Mouse (Mus musculus): ENCODE results near the gene Spast.

Gene Spast

DNA sequence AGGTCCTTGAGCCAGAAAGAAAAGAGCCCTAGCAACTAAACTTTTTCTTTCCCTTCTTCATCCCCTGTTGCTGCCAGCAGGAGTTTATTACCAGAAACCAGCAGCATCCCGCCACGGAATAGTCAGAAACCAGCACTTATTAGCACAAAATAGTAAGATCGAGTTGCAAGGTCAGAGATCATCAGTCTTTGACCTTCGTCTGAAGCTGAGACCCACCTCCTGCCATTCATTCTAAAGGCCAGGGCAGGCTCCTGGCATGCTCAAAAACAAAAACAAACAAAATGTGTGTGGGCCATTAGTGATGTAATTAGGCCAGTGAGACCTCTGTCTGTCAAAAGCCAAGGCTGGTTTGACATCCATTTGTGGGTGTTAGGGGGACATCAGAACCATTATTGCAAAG, 79.4 kb downstream of the Spast start:
- in situ Hi-C loops (cut with MboI, MseI), result no loop called here

DNA sequence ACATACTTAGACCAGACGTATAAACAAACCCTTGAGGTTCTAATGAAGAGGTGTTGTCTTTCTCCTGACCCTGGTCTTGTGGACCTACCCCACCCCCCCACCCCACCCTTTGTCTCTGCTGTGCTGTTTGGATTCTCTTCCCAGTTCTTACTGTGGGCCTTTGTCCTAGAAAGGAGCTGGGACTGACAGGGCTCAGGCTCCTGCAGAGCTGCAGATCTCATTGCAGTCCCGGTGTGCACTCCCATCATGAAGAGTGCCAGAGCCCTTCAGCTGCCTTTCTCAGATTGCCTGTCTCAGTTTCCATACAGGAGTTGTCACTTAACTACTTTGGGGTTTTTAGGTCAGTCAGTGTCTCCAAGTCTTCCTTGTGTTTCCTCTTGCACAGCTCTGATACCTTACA, 81.9 kb downstream of the Spast start:
- in situ Hi-C loops (cut with MboI, MseI), result no loop called here

DNA sequence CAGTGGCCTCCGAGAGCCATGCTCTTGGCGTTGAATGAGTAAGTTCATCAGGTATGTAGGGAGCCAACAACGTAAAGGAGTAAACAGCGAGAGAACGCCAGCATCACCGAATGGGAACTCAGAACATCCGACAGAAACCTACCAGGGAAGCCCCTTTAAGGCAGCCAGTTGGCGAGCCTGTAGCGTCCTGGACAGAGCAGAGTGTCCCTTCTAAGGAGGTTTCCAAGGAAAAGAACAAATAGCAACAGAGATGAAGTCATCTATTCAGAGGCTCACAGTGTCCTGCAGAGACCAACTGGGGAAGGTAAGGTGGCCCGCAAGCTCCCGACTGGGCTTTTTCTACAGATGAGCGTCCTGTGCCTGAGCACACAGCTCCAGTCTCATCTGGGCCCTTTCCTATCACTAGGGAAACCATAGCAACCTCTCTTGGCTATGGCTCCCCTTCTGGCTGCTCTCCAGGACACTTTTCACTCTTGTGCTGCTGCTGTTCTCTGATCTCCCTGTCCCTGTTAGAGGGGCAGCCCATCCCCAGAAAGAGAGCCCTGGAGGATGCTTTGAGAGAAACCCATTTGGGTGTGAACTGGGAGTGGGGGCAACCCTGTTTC, 85.7 kb downstream of the Spast start:
- in situ Hi-C loops (cut with MboI, MseI), result no loop called here

DNA sequence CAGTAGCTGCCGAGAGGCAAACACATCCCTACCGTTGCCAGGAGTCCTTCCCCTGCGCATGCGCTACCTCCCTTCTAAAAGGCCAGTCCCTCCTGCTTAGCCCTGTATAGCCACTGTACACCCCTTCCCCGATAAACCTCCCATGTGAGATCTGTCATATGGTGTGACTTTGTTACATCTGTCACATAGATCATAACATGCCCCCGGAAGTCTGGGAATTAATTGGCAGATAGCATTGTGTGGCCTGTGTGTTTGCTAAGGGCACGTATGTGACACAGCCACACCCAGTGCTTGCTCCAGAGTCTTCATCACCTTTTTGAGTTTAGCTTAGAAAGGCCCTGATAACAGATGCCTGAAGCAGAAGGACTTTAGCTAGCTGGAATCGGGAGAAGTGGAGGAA, 91.3 kb downstream of the Spast start:
- in situ Hi-C loops (cut with MboI, MseI), result no loop called here

DNA sequence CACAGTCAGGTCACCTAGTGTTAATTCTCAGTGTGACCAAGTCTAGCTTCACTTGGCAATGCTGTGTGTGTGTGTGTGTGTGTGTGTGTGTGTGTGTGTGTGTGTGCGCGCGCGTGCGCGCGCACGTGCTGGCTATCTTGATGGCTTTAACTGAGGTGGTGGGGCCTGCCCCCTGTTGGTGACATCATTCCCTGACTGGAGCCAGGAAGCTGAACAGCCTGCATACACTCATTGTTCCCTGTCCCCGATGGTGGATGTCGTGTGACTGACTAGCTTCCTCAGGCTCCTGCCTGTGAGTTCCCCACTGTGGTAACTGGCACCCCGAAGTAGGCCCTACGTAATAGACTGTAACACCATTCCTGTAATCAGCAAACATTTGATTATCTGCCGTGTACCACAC, 92.7 kb downstream of the Spast start:
- in situ Hi-C loops (cut with MboI, MseI), result no loop called here

DNA sequence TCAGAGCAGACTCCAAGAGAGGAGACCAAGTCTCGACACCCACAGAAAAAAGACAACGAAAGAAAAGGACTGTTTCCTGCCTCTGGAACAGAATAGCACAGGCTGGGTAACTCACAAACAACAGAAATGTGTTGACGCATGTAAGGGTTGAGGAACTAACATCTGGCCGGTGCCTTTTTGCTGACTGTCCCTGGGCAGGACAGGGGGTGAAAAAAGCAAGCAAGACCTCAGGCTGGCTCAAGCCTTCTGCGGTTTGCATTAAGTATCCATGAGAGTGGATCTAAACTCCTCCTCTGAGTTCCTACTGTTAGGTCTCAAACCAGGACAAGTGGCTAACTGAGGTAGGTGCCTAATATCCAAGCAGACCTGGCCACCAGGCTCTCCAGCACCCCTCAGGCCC, 93.8 kb downstream of the Spast start:
- in situ Hi-C loops (cut with MboI, MseI), result no loop called here

DNA sequence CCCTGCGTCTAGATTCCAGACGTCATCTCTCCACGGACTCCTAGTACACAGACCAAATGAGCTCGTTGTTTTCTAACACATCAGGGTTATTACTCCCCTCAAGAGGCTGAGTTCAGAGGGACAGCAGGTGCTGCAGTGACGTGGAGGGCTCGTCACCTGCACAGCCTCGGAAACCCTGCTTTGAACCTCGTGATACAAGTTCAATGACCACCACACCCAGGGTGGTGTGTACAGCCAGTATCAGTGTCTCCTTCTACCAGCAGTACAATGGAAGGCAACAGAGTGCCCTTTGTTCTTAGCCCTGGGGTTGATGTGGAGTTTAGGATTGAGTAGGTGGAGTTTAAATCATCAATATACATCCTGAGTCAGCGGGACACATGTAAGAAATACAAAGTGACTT, 99.0 kb downstream of the Spast start:
- in situ Hi-C loops (cut with MboI, MseI), result no loop called here

DNA sequence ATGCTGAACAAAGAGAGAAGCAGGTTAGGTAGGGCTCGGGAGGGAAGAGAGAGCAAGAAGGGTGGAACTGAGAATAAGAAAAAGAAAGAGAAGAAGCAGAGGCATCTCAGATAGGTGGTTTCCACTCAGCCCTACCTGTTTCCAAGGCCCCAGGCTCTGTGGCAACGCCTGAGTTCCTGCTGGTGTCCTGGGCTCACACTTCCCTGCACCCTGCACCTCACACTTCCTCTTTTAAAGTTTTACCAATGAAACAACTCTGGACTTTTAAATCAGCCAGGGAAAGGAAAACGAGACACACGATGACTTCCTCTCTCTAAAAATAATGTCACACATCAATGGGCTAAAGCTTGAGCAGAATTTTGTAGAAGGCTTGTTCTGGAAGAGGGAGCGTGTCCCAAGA, 101.7 kb downstream of the Spast start:
- in situ Hi-C loops (cut with MboI, MseI), result no loop called here
